Mouse (Mus musculus) frontal cortex, postnatal 10 days (tissue): ENCODE measurements around the gene Alpl.
A peak's percentile ranks its signal among the peaks of the same experiment; 100 is the strongest.

Experiments used
- DNase-seq, 2 experiments: peaks; one replicate each; pipeline ENCODE4 v3.0.0; 2022; ENCODE audit warnings: low spot score in 2 of 2, mixed read lengths in 1 of 2

Gene Alpl

GRCm38 (mm10) chr4:137795611-137796557 lies at the start of gene Alpl:
Gene Alpl, minus strand, starts transcription at chr4:137796384.
- peak in 1 of 2 experiments; percentile 58 for DNase-seq

GRCm38 (mm10) chr4:137844656-137845055 lies 48.5 kb upstream of the Alpl start:
- DNase-seq: peak in 1 of 2 experiments; percentile 66

- DNase-seq: no peak
Observed at GRCm38 (mm10) chr4:137839452-137839851, 43.3 kb upstream of the Alpl start.

DNA sequence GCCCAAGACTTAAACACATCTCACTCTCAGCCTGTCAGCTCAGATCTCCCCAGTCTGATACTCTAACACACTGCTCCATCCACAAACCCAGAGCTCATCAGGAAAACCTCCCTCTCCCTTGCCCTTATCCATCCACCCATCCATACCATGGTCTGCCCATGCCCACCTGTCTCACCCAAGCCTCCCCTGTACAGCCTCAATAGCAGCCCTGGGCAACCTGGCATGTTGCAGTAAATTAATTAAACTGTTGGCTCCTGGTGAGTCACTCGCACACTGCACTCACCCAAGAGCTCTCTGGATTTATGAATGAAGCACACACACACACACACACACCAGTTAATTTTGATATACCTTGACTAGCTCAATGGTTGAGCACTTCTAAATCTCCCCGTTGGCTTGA lies 42.6 kb upstream of the Alpl start:
- DNase-seq: no peak

- DNase-seq: no peak
Observed at GRCm38 (mm10) chr4:137837792-137838191, 41.6 kb upstream of the Alpl start.

GRCm38 (mm10) chr4:137836741-137837140 lies 40.6 kb upstream of the Alpl start:
- no peak for DNase-seq

DNA sequence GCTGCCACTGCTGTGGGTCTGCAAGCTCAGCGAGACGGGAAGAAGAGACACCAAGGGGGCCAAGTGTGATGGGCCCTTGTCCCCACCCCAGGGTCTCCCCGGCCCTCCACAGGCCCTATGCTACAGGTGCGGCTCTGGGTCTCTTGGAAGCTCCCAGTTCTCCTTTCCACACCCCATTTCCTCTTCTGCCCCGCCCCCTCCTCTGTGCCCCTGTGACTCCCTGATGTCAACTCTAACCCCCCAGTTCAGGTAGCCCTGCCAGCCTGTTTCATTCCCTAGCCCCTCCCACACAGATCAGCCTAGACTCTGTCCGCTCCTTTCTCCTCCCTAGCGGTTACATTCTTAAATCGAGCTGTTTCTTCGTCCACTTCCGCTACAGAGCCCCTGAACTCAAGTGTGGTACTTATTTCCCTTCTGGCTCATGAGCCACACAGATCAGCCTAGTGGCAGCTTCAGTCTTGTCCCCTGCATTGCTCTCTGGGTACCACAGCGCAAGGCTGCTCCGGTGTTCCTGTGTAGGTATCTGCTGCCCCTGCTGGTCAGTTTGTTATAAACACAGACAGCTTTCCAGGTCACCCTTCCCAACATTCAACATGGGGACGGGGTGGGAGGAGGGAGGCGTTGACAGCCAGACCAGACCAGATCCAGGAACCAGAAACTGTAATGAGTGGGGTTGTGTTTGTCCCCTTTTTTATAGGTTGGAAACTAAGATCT lies 39.6 kb upstream of the Alpl start:
- peak; percentile 66 to 79 for DNase-seq

DNA sequence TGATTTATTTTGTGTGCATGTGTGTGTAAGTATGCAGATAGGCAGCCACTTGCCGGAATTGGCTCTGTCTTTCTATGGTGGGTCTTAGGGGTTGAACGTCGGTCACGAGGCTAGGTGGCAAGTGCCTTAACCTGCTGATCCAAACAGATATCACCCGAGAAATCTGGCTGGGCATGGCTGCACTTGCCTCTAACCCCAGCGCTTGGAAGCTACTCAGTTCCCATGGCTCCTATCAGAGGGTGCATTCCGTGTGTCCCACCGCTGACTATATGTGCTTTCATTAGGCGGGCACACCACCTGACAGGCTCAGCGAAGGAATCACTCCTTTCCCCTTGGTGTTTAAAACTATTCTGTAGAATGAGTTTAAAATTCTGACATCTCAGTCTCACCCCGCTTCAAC lies 35.4 kb upstream of the Alpl start:
- no peak for DNase-seq

DNA sequence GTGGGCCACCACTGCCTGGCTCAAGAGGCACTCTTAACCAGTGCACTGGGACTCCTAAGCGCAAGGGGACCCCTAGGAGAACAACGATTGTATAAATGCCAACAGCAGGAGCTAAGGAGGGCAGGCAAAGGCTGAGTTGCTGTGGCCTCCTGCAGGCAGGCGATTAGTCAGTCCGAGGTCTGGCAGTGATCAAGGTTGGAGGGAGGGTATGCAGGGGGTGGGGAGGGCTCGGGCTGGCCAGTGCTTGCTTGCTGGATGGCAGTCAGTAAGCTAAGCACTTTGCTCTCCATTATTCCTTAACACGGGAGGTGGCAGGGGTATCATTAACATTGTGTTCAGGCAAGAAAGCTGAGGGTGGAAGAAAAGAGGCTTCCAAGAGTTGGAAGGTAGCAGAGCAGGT lies 34.2 kb upstream of the Alpl start:
- DNase-seq: no peak

DNA sequence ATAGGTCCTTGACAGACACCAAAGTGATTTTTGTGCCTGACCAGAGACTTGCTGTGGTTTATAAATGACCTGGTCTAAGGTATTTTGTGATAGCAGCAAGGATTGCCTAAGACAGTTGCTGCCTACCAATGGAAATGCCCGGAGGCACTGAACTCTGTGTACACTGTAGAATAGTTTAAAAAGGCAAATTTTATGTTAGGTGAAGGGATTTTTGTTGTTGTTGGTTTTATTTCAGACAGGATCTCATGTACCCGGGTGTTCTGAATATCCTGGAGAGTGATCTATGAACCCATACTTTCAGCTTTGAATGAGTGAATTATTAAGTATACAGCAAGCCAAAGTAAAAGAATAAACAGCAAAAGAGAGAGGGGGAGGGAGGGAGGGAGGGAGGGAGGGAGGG lies 28.7 kb upstream of the Alpl start:
- DNase-seq: no peak

- DNase-seq: no peak
Observed at GRCm38 (mm10) chr4:137823542-137823941, 27.4 kb upstream of the Alpl start.

GRCm38 (mm10) chr4:137822537-137822936 lies 26.4 kb upstream of the Alpl start:
- no peak for DNase-seq

DNA sequence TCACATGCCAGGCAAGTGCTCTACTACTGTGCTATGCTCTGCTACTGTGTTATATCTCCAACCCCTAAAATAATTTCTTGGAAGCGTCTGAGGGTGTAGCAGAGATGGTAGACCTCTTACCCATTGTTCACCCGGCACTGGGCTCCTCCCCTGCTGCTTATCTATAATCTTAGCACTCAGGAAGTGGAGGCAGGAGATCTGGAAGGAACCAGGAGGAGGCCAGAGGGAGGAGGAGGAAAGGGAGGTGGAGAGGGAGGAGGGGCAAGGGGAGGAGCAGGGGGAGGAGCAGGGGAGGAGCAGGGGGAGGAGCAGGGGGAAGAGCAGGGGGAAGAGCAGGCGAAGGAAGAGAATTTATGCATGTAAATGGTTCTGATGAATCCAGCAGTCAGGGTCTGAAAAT lies 24.5 kb upstream of the Alpl start:
- no peak for DNase-seq

DNA sequence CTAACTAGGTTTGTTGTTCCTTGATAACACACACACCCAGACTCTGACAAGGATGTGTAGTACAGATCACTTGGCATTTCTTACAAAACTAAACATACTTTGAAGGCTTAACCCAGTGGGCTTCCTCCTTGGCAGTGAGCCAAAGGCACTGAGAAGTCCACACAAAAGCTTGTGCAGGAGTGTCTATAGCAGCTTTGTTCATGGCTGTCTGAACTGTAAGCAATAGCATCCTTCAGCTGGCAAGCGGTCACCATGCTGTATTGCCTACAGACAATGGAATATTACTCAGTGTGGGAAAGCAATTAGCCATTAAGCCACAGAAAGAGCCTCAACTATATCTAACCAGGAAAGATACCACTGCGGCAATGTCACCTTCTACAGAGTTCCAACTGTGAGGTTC lies 23.3 kb upstream of the Alpl start:
- DNase-seq: no peak

DNA sequence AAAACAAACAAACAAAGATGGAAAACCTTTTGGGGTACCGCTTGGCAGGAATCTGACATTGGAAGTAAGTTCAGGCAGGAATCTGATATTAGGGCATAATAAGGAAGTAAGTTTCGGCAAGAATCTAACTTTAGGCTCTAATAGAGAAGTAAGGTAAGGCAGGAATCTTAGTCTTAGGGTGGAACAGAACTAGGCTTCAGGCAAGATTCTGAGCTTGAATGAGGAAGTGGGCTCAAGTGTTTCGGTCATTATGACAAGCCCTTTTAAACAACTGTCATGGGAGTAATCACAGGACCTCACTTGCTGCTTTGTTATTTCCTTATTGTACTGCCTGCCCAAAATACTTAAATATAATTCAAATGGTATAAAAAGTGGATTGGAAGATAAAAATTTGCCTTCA lies 22.2 kb upstream of the Alpl start:
- no peak for DNase-seq

DNA sequence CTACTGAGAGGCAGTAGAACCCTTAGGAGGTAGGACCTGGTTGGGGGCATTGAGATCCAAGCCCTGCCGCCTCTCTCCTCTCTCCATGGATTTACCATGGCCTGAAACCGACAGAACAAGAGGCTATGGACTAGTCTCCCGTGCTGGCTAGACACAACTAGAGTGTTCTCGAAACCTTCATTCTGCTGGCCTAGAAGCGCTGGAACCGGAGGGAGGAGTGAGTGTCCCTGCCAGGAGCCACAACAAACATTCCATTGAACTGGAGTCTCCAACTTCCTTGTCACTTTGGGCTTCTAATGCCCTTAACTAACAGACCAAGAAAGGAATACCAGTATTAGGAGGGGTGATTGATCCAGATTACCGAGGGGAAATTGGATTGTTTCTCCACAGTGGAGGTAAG lies 20.0 kb upstream of the Alpl start:
- DNase-seq: no peak

DNA sequence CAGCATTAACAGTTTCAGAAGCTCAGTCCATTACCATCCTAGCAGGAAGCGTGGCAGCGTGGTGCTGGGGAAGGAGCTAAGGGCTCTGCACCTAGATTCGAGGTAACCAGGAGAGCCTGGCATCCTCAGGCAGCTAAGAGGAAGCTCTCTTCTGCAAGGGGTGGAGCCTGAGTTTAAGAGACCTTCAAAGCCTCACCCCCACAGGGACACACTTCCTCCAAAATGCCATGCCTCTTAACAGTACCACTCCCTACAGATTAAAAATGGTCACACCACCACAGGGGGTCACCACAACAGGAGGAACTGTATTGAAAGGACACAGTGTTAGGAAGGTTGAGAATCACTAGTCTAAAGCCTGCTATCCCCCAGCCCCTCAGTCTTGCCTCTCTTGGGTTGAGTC lies 19.3 kb upstream of the Alpl start:
- no peak for DNase-seq

- no peak for DNase-seq
Observed at GRCm38 (mm10) chr4:137814140-137814539, 18.0 kb upstream of the Alpl start.

DNA sequence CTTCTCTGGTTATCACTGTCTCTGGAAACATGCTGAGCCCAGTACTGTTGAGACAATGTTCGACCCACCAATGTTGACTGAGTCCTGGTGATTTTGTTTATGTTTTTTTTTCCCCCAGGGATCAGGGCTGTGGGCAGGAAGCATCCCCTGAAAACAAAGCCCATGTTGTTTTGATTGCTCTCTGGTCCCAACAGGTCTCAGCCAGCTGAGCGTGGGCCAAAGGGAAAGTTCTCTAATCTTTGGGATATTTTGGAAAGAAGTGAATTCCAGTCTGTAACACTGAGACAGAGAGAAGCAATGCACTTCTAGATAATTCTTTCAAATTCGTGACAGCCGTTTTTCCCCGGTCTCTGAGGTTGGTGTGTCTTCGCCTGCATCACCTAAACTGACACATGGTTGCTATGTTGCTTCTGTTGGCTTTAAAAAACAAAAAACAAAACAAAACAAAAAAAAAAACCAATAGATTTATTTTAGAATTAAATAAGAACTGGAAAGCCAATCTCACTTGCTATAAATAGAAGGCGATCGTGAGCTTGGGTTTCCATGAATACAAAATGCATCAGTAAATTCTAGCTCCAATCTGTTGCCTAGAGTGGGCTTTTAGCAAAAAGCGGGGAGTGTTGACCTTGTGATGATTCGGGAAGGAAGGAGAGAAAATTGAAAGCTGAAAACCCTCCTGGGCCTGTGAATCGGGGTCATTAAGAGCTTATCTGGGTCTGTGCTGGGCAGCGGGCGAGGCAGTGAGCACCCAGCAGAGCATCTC lies 16.9 kb upstream of the Alpl start:
- DNase-seq: no peak

GRCm38 (mm10) chr4:137809999-137810398 lies 13.8 kb upstream of the Alpl start:
- DNase-seq: no peak

- no peak for DNase-seq
Observed at GRCm38 (mm10) chr4:137807301-137807851, 11.2 kb upstream of the Alpl start.

- DNase-seq: no peak
Observed at GRCm38 (mm10) chr4:137801196-137801595, 5.0 kb upstream of the Alpl start.
